29 mouse cellular contexts compared by ENCODE assay signal in the genomic region with DNA sequence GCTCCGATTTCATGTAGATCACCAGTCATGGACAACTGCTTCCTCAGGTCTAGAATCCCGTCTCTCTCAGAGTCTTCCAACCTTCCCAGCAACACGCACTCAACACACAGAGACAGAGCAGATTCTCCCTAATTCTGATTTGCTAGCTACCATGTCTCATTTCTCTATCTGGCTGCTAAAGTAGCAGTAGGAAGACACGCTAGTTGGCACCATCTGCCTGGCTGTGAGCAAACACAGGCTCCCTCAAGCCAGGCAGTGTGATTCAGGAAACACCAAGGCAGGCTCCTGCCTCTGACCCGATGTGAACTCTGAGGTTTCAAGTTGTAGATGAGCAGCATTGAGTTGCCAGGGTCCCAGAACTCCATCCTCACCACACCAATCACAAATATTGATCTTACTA. TPM values are rescaled to one million over a fixed set of nuclear protein-coding genes. Genes with fewer than 3 reads are reported as not detected.
A peak's percentile ranks its signal among the peaks of the same experiment; 100 is the strongest.
DNase-seq lines count a peak whose midpoint lies in the region; ATAC-seq and TF ChIP-seq lines count a peak whose summit lies in the region.
"Had no signal": no experiment of that assay in that cellular context is flagged by ENCODE, and none has a peak within 500 bp of the region (broad histone marks: within the 10 kb centered on the region; RNA-seq: fewer than 3 reads in every experiment).

No protein-coding gene starts in this region.

- intact Hi-C loops in heart, adult 2 months (cut with DNase I): no loop called here

- no peaks in the 10 kb centered on the region for H3K4me1 ChIP-seq in forebrain, postnatal 0 days (ENCODE audit: insufficient read depth)
- no peaks in the 10 kb centered on the region for H3K4me1 ChIP-seq in forebrain, embryonic 15.5 days
- no peaks in the 10 kb centered on the region for H3K4me1 ChIP-seq in heart, adult 2 months (ENCODE audit: control insufficient read depth, insufficient read depth, low read length)
- H3K4me1 ChIP-seq: heart, embryonic 13.5 days; hindbrain, embryonic 12.5 days; limb, embryonic 12.5 days had no signal

- 76% methylated on average over 5 of the region's 5 CpGs for WGBS in forebrain, postnatal 0 days
- WGBS in forebrain, embryonic 15.5 days: 85% methylated on average over 5 of the region's 5 CpGs
- WGBS in heart, adult 2 months: 62% methylated on average over 5 of the region's 5 CpGs

- peak; percentile 58 for ATAC-seq in forebrain, postnatal 0 days
- no peak for ATAC-seq in forebrain, embryonic 15.5 days (replicated peaks)
- ATAC-seq: activated CD4-positive, CD25-positive, alpha-beta regulatory T cell, adult 4 months; inflammation-experienced regulatory T-cells, adult 6 months; liver, postnatal 0 days; lung, postnatal 0 days; midbrain, embryonic 16.5 days had no signal

- no peak overlapping the region for H3K27ac ChIP-seq in forebrain, postnatal 0 days (ENCODE audit: low read depth, low read length)
- no peak overlapping the region for H3K27ac ChIP-seq in forebrain, embryonic 15.5 days (replicated peaks)
- no peak overlapping the region for H3K27ac ChIP-seq in heart, adult 2 months
- H3K27ac ChIP-seq: heart, embryonic 13.5 days; hindbrain, embryonic 12.5 days; limb, embryonic 12.5 days; midbrain, embryonic 10.5 days had no signal

- no peak for TF ChIP-seq POLR2A in brain, embryonic 14.5 days (IDR thresholded peaks at IDR 0.05; ENCODE audit: borderline replicate concordance, extremely low read depth, insufficient read depth, insufficient read length, poor library complexity, severe bottlenecking)
- TF ChIP-seq POLR2A in heart, adult 2 months (IDR thresholded peaks at IDR 0.05; ENCODE audit: insufficient read depth, low read depth, low read length): no peak

- no peaks in the 10 kb centered on the region for H3K27me3 ChIP-seq in forebrain, postnatal 0 days (ENCODE audit: insufficient read depth, low read length)
- no peaks in the 10 kb centered on the region for H3K27me3 ChIP-seq in forebrain, embryonic 15.5 days
- no peaks in the 10 kb centered on the region for H3K27me3 ChIP-seq in heart, adult 2 months (ENCODE audit: control insufficient read depth, insufficient read depth, low read length)
- H3K27me3 ChIP-seq: heart, embryonic 13.5 days; hindbrain, embryonic 12.5 days; limb, embryonic 12.5 days; neural tube, embryonic 13.5 days had no signal

- peak; percentile 52 for DNase-seq in forebrain, postnatal 0 days
- DNase-seq in layer of hippocampus, adult 8-10 months (ENCODE audit: low spot score in 2 of 2): peak; percentile 17 to 25
- DNase-seq in layer of hippocampus, adult 9-10 months (ENCODE audit: low spot score): no peak
- DNase-seq in brain, embryonic 14.5 days (ENCODE audit: low read depth): peak; percentile 52
- peak; percentile 65 to 66 for DNase-seq in right cerebral cortex, postnatal 10 days (ENCODE audit: low spot score in 2 of 2)
- no peak for DNase-seq in heart, adult 2 months
- DNase-seq: adrenal gland, postnatal 10 days; cerebellum, adult 9-10 months; gastrocnemius, postnatal 25 days; heart, adult 18-20 months; heart, postnatal 14 days; kidney, adult 18-20 months; kidney, postnatal 4 days; liver, postnatal 0 days; retina, postnatal 1 day had no signal

- no peak for TF ChIP-seq EP300 in heart, adult 2 months (IDR thresholded peaks at IDR 0.05; ENCODE audit: insufficient read depth, low read depth, low read length)

- no peak overlapping the region for H3K9ac ChIP-seq in forebrain, postnatal 0 days
- H3K9ac ChIP-seq in forebrain, embryonic 15.5 days (replicated peaks): no peak overlapping the region
- H3K9ac ChIP-seq in heart, adult 2 months (ENCODE audit: low read depth, low read length): no peak overlapping the region
- H3K9ac ChIP-seq: heart, embryonic 13.5 days; hindbrain, embryonic 12.5 days; limb, embryonic 12.5 days; liver, postnatal 0 days; neural tube, embryonic 13.5 days had no signal

- H3K36me3 ChIP-seq in forebrain, postnatal 0 days (ENCODE audit: insufficient read depth): no peaks in the 10 kb centered on the region
- H3K36me3 ChIP-seq in forebrain, embryonic 15.5 days: no peaks in the 10 kb centered on the region
- H3K36me3 ChIP-seq in heart, adult 2 months (ENCODE audit: control insufficient read depth, insufficient read depth, low read length): no peaks in the 10 kb centered on the region
- H3K36me3 ChIP-seq: heart, embryonic 13.5 days; hindbrain, embryonic 12.5 days; limb, embryonic 12.5 days; midbrain, embryonic 10.5 days; neural tube, embryonic 13.5 days had no signal

- no peak for TF ChIP-seq CTCF in forebrain, postnatal 0 days (IDR thresholded peaks at IDR 0.05; ENCODE audit: low read depth)
- no peak for TF ChIP-seq CTCF in brain, embryonic 14.5 days (IDR thresholded peaks at IDR 0.05; ENCODE audit: borderline replicate concordance, extremely low read depth, insufficient read depth, insufficient read length)
- TF ChIP-seq CTCF in heart, adult 2 months (IDR thresholded peaks at IDR 0.05): no peak

- no peak overlapping the region for H3K4me2 ChIP-seq in forebrain, postnatal 0 days (ENCODE audit: low read depth)
- H3K4me2 ChIP-seq in forebrain, embryonic 15.5 days (replicated peaks): no peak overlapping the region
- H3K4me2 ChIP-seq: heart, embryonic 13.5 days; hindbrain, embryonic 12.5 days; limb, embryonic 12.5 days; liver, embryonic 11.5 days had no signal

- no peak overlapping the region for H3K4me3 ChIP-seq in forebrain, postnatal 0 days (ENCODE audit: low read depth, low read length)
- H3K4me3 ChIP-seq in forebrain, embryonic 15.5 days: no peak overlapping the region
- no peak overlapping the region for H3K4me3 ChIP-seq in heart, adult 2 months
- H3K4me3 ChIP-seq: heart, embryonic 13.5 days; hindbrain, embryonic 12.5 days; limb, embryonic 12.5 days; midbrain, embryonic 10.5 days; myocyte; neural tube, embryonic 13.5 days had no signal

- no peaks in the 10 kb centered on the region for H3K9me3 ChIP-seq in forebrain, postnatal 0 days (ENCODE audit: low read length)
- H3K9me3 ChIP-seq in forebrain, embryonic 15.5 days: no peaks in the 10 kb centered on the region
- H3K9me3 ChIP-seq: heart, embryonic 13.5 days; hindbrain, embryonic 12.5 days; limb, embryonic 12.5 days; midbrain, embryonic 10.5 days; neural tube, embryonic 13.5 days had no signal

- no peaks in the 10 kb centered on the region for H3K79me2 ChIP-seq in heart, adult 2 months (replicated peaks; ENCODE audit: control insufficient read depth, insufficient read depth, low read length)

RNA-seq across cellular contexts. Expression of a gene that starts 25.5 kb away (rescaled TPM):
- 14.3 and 17.8 TPM in 2 replicates for total RNA-seq in forebrain, postnatal 0 days (2014; rRNA removed)
- polyA plus RNA-seq in forebrain, postnatal 0 days (2015; fragmentation: Nextera tagmentation; extraction: Ambion mirVana): 16.7 and 16.8 TPM in 2 replicates
- polyA plus RNA-seq in forebrain, embryonic 15.5 days (2015; fragmentation: Nextera tagmentation; extraction: Ambion mirVana): 9.1 and 9.8 TPM in 2 replicates
- 10 to 100 TPM; 21.5 to 29.1 (median 24.0) TPM for total RNA-seq in layer of hippocampus, adult 8-10 months (2022)
- 14.5 and 16.0 TPM in 2 replicates for polyA plus RNA-seq in brain, embryonic 14.5 days (2012; rRNA removed)
- total RNA-seq in heart, adult 2 months (2021): not detected
- 0.08 TPM in 1 of 2 replicates, not detected in the other for polyA plus RNA-seq in heart, adult 2 months (2012; rRNA removed)
- total RNA-seq: gastrocnemius, postnatal 25 days; heart, adult 18-20 months; heart, postnatal 14 days; MEL had no signal
- polyA plus RNA-seq: C2C12, myocyte had no signal

Comparison
In these comparisons a context has a peak if more than half of its experiments do, and no peak if none do; other contexts are left out.
1. DNase-seq: peak in forebrain, postnatal 0 days (single experiment), layer of hippocampus, adult 8-10 months (2 of 2), brain, embryonic 14.5 days (single experiment) and right cerebral cortex, postnatal 10 days (2 of 2); none in layer of hippocampus, adult 9-10 months (single experiment) and heart, adult 2 months (0 of 2).